Mouse (Mus musculus) kidney, adult 2 months (tissue): Measurements from ENCODE around the gene Ddah1. TPM values are rescaled to one million over a fixed set of nuclear protein-coding genes. Genes with fewer than 3 reads are reported as not detected.
A peak's percentile ranks its signal among the peaks of the same experiment; 100 is the strongest.

Source experiments
- DNase-seq: peaks from one replicate; pipeline ENCODE4 v3.0.0; 2021
- H3K27ac ChIP-seq: fragments of 200-500 bp; 2 replicates; pipeline ENCODE4 v1.5.1; 2012; ENCODE audit warnings: low read depth, low read length, control low read depth, inconsistent platforms; ENCODE audit not compliant: insufficient read depth
- H3K27me3 ChIP-seq: fragments of 200-500 bp; replicated peaks from 2 replicates; pipeline ENCODE4 v1.6.1; 2012; ENCODE audit warnings: mild to moderate bottlenecking, moderate library complexity, low read length, inconsistent platforms; ENCODE audit not compliant: control insufficient read depth, insufficient read depth
- H3K36me3 ChIP-seq: fragments of 200-500 bp; 2 replicates; pipeline ENCODE4 v1.6.1; 2012; ENCODE audit warnings: mild to moderate bottlenecking, moderate library complexity, low read length, inconsistent platforms; ENCODE audit not compliant: control insufficient read depth, insufficient read depth
- H3K4me1 ChIP-seq: fragments of 200-500 bp; 2 replicates; pipeline ENCODE4 v1.6.1; 2011; ENCODE audit warnings: low read length; ENCODE audit not compliant: control insufficient read depth, insufficient read depth
- H3K4me3 ChIP-seq: fragments of 200-500 bp; 2 replicates; pipeline ENCODE4 v1.5.1; 2011; ENCODE audit warnings: mild to moderate bottlenecking, low read depth, low read length, control low read depth; ENCODE audit not compliant: insufficient read depth
- CTCF ChIP-seq: fragments of 200-500 bp; conservative IDR thresholded peaks from 2 replicates; pipeline ENCODE4 v1.5.1; 2011; ENCODE audit warnings: low read depth, mild to moderate bottlenecking, control low read depth, low read length, moderate library complexity, mixed read lengths; ENCODE audit not compliant: insufficient read depth, insufficient read length
- POLR2A ChIP-seq: fragments of 200-500 bp; IDR thresholded peaks from one replicate; pipeline ENCODE4 v1.6.1; 2011; ENCODE audit warnings: low read depth, low read length, control low read depth
- WGBS: fragments of 180-500 bp; shearing (Covaris S2); methylation state at CpG from one replicate; pipeline ENCODE4 v1.1.7; 2018; 5-methylcytosine and 5-hydroxymethylcytosine counted together
- polyA plus RNA-seq: library from polyadenylated mRNA; depleted of rRNA; stranded (reverse); fragments of >200 nt; gene quantifications from 2 replicates; pipeline ENCODE4 v1.2.3, GENCODE M21; 2012

The Ddah1 gene
- polyA plus RNA-seq, 1 experiment: 159 TPM

DNA sequence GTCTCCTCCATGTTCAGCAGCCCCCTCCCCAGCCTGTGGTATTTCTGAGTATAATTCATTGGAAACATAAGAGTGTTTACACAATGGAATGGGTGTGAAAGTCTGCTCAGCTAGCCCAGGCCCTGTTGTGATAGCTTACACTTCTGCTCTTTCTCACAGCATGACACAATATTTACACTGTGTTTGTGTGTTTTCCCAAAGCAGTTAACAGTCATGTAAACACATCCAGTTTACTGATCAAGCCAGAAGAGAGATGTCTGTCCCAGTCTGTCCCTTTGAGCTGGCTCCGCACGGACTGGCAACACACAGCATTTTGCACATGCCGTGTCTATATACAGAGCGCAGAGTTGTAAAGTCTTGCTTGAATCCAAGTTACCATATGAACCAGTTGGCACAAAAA lies 32.2 kb downstream of the Ddah1 start:
- no peaks in the 10 kb centered on the region for H3K36me3 ChIP-seq
- no peak for DNase-seq
- no peak overlapping the region for H3K27ac ChIP-seq

GRCm38 (mm10) chr3:145794355-145794754 lies 35.9 kb downstream of the Ddah1 start:
- DNase-seq: no peak
- H3K4me3 ChIP-seq: no peak overlapping the region
- no peaks in the 10 kb centered on the region for H3K36me3 ChIP-seq
- TF ChIP-seq POLR2A (no peak), CTCF (no peak)
- no peak overlapping the region for H3K27ac ChIP-seq
- WGBS: 86% methylated on average over 10 of the region's 10 CpGs
- H3K27me3 ChIP-seq: no peaks in the 10 kb centered on the region
- peaks cover 28% of the 10 kb centered on the region for H3K4me1 ChIP-seq

More for the DNA sequence above, 32.2 kb downstream of the Ddah1 start:
- no peaks in the 10 kb centered on the region for H3K27me3 ChIP-seq
- peaks cover 10% of the 10 kb centered on the region for H3K4me1 ChIP-seq
- TF ChIP-seq POLR2A (no peak), CTCF (no peak)
- H3K4me3 ChIP-seq: no peak overlapping the region
- WGBS: 87% methylated on average over 4 of the region's 4 CpGs

- peaks cover 22% of the 10 kb centered on the region for H3K4me1 ChIP-seq
- no peak for TF ChIP-seq POLR2A
- no peak for TF ChIP-seq CTCF
- WGBS: 81% methylated on average over 7 of the region's 7 CpGs
- no peak overlapping the region for H3K4me3 ChIP-seq
- H3K27me3 ChIP-seq: no peaks in the 10 kb centered on the region
- no peaks in the 10 kb centered on the region for H3K36me3 ChIP-seq
- no peak overlapping the region for H3K27ac ChIP-seq
- no peak for DNase-seq
Measured at GRCm38 (mm10) chr3:145795896-145796295, 37.4 kb downstream of the Ddah1 start.

GRCm38 (mm10) chr3:145798042-145798441 lies 39.6 kb downstream of the Ddah1 start:
- peak; percentile 42 for DNase-seq
- Histone ChIP-seq H3K4me3 (no peak overlapping the region), H3K4me1 (peaks cover 26% of the 10 kb centered on the region), H3K27me3 (no peaks in the 10 kb centered on the region), H3K36me3 (no peaks in the 10 kb centered on the region), H3K27ac (peak overlapping the region; percentile 45)
- TF ChIP-seq POLR2A (no peak), CTCF (no peak)
- WGBS: 51% methylated on average over 10 of the region's 10 CpGs

DNA sequence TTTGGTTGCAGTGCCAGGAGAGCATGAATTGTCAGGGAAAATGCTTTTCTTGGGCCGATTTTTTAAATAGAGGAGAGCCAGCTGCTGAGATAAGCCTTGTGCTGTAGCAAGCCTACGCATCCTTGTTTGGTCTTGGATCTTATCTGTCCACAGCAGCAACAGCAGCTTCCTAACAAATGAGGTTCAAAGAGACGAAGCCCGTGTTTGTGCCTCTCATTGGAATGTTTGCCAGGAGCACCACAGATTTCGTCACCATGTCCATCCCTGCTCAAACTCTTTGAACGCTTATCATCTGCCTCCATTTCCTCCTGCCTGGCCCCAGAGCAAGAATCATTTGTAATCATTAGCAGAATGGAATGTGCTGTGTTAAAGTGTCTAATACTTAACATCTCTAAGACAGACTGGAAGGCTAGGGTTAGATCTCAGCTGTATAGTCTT lies 40.3 kb downstream of the Ddah1 start:
- Histone ChIP-seq H3K4me1 (peaks cover 28% of the 10 kb centered on the region), H3K27me3 (no peaks in the 10 kb centered on the region), H3K27ac (peak overlapping the region; percentile 81), H3K36me3 (no peaks in the 10 kb centered on the region), H3K4me3 (no peak overlapping the region)
- no peak for TF ChIP-seq CTCF
- no peak for TF ChIP-seq POLR2A
- 14% methylated on average over 6 of the region's 6 CpGs for WGBS
- DNase-seq: peak; percentile 90

GRCm38 (mm10) chr3:145799365-145799764 lies 40.9 kb downstream of the Ddah1 start:
- DNase-seq: no peak
- Histone ChIP-seq H3K27me3 (no peaks in the 10 kb centered on the region), H3K27ac (peak overlapping the region; percentile 79), H3K4me1 (peaks cover 28% of the 10 kb centered on the region), H3K36me3 (no peaks in the 10 kb centered on the region), H3K4me3 (no peak overlapping the region)
- WGBS: 26% methylated on average over 3 of the region's 3 CpGs
- TF ChIP-seq CTCF (no peak), POLR2A (no peak)

- Histone ChIP-seq H3K4me1 (peaks cover 26% of the 10 kb centered on the region), H3K27me3 (no peaks in the 10 kb centered on the region), H3K27ac (no peak overlapping the region), H3K4me3 (no peak overlapping the region), H3K36me3 (no peaks in the 10 kb centered on the region)
- TF ChIP-seq CTCF (no peak), POLR2A (no peak)
- DNase-seq: no peak
- WGBS: 70% methylated on average over 6 of the region's 6 CpGs
Measured at GRCm38 (mm10) chr3:145802106-145802505, 43.6 kb downstream of the Ddah1 start.

- Histone ChIP-seq H3K27ac (no peak overlapping the region), H3K4me3 (no peak overlapping the region), H3K36me3 (no peaks in the 10 kb centered on the region), H3K4me1 (peaks cover 8% of the 10 kb centered on the region), H3K27me3 (no peaks in the 10 kb centered on the region)
- WGBS: 57% methylated on average over 4 of the region's 4 CpGs
- DNase-seq: no peak
- no peak for TF ChIP-seq CTCF
- TF ChIP-seq POLR2A: no peak
Measured at GRCm38 (mm10) chr3:145805848-145806247, 47.4 kb downstream of the Ddah1 start.
